Mouse (Mus musculus) neural tube, embryonic 12.5 days (tissue): Measurements from ENCODE around the gene Tex21. TPM values are rescaled to one million over a fixed set of nuclear protein-coding genes. Genes with fewer than 3 reads are reported as not detected.
A peak's percentile ranks its signal among the peaks of the same experiment; 100 is the strongest.

ENCODE experiments used
- ATAC-seq: fragments of 200-750 bp; cut with Nextera tagmentation; 2 replicates; pipeline ENCODE4 v1.8.0; 2017; ENCODE audit warnings: low read depth, mild to moderate bottlenecking, moderate TSS enrichment, moderate library complexity; ENCODE audit not compliant: low FRiP score
- H3K27ac ChIP-seq: fragments of 300-500 bp; sonication (generic); 2 replicates; pipeline ENCODE4 v1.5.1; 2016
- H3K27me3 ChIP-seq: fragments of 300-500 bp; sonication (generic); replicated peaks from 2 replicates; pipeline ENCODE4 v1.6.1; 2016; ENCODE audit warnings: mild to moderate bottlenecking
- H3K36me3 ChIP-seq: fragments of 300-500 bp; sonication (generic); 2 replicates; pipeline ENCODE4 v1.6.1; 2016; ENCODE audit warnings: mild to moderate bottlenecking
- H3K4me1 ChIP-seq: fragments of 300-500 bp; sonication (generic); 2 replicates; pipeline ENCODE4 v1.6.1; 2016
- H3K4me2 ChIP-seq: fragments of 300-500 bp; sonication (generic); replicated peaks from 2 replicates; pipeline ENCODE4 v1.6.1; 2016; ENCODE audit warnings: mild to moderate bottlenecking
- H3K4me3 ChIP-seq: fragments of 300-500 bp; sonication (generic); 2 replicates; pipeline ENCODE4 v1.5.1; 2016
- H3K9ac ChIP-seq: fragments of 300-500 bp; sonication (generic); 2 replicates; pipeline ENCODE4 v1.6.1; 2016; ENCODE audit warnings: mild to moderate bottlenecking
- H3K9me3 ChIP-seq: fragments of 300-500 bp; sonication (generic); 2 replicates; pipeline ENCODE4 v1.6.1; 2016; ENCODE audit warnings: mild to moderate bottlenecking
- WGBS: fragments of 180-500 bp; shearing (Covaris S2); methylation state at CpG from one replicate; pipeline ENCODE4 v1.1.7; 2016; 5-methylcytosine and 5-hydroxymethylcytosine counted together
- polyA plus RNA-seq: library from polyadenylated mRNA; unstranded; fragments of >200 nt; fragmentation: Nextera tagmentation; extraction: Ambion mirVana; gene quantifications from 2 replicates; pipeline ENCODE4 v1.2.1, GENCODE M21; 2016

The Tex21 gene
- polyA plus RNA-seq, 1 experiment from 2014 or later: not detected

GRCm38 (mm10) chr12:76272610-76273524 is 26.3 kb upstream of the Tex21 start:
- ATAC-seq: no peak
- Histone ChIP-seq H3K4me3 (no peak overlapping the region), H3K27ac (no peak overlapping the region), H3K9me3 (no peaks in the 10 kb centered on the region), H3K9ac (no peak overlapping the region), H3K36me3 (0 out of 2 replicates have a peak, but pooled peaks cover 3% of the 10 kb centered on the region), H3K4me2 (no peak overlapping the region), H3K4me1 (no peaks in the 10 kb centered on the region), H3K27me3 (no peaks in the 10 kb centered on the region)
- WGBS: 91% methylated on average over 10 of the region's 10 CpGs

- H3K27ac ChIP-seq: no peak overlapping the region
- no peaks in the 10 kb centered on the region for H3K27me3 ChIP-seq
- no peaks in the 10 kb centered on the region for H3K9me3 ChIP-seq
- WGBS: 90% methylated on average over 6 of the region's 6 CpGs
- no peak overlapping the region for H3K4me3 ChIP-seq
- H3K9ac ChIP-seq: no peak overlapping the region
- no peaks in the 10 kb centered on the region for H3K4me1 ChIP-seq
- H3K36me3 ChIP-seq: 0 out of 2 replicates have a peak, but pooled peaks cover 3% of the 10 kb centered on the region
- ATAC-seq: no peak
- H3K4me2 ChIP-seq: no peak overlapping the region
Observed at GRCm38 (mm10) chr12:76271516-76271915, 25.0 kb upstream of the Tex21 start.

DNA sequence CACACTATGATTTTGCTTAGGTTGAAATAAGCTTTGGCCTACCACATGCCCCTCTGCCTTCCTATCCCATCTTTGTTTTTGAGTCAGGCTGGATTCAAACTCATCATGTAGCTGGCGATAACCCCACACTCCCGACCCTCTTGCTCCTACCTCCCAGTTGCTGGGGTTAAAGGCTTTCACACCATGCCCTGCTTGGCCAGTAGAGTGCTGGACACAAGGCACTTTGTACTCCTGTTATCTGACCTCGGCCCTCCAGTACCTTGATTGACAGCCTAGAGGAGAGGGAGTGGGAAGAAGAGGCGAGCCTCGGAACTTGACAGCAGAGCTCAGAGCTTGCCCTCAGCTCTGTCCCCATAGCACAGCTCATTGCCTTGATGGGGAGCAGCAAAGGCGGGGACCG is 22.6 kb upstream of the Tex21 start:
- Histone ChIP-seq H3K9ac (no peak overlapping the region), H3K27ac (no peak overlapping the region), H3K36me3 (0 out of 2 replicates have a peak, but pooled peaks cover 3% of the 10 kb centered on the region), H3K4me2 (no peak overlapping the region), H3K4me3 (no peak overlapping the region), H3K27me3 (no peaks in the 10 kb centered on the region), H3K9me3 (no peaks in the 10 kb centered on the region), H3K4me1 (no peaks in the 10 kb centered on the region)
- ATAC-seq: no peak
- 80% methylated on average over 7 of the region's 7 CpGs for WGBS

DNA sequence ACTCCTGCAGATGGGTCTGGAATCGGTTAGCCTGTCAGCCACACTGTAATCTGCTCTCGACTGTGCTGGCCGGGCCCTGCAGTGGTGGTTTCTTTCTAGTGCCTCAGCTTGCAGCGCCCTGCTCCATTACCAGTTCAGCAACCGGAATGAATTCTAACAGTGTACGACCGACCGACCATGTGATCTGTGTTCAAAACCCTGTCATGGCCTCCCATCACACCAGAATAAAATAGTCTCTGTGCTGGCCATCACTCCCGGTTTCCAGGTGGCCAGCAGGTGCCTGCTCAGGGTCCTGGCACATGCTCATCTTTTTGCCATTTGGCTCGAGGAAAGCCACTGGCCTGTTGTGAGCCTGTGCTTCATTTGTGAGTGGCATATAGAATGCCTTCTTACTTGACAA is 22.1 kb upstream of the Tex21 start:
- H3K9me3 ChIP-seq: no peaks in the 10 kb centered on the region
- no peak overlapping the region for H3K4me3 ChIP-seq
- H3K27me3 ChIP-seq: no peaks in the 10 kb centered on the region
- no peaks in the 10 kb centered on the region for H3K4me1 ChIP-seq
- ATAC-seq: no peak
- no peak overlapping the region for H3K9ac ChIP-seq
- H3K36me3 ChIP-seq: 0 out of 2 replicates have a peak, but pooled peaks cover 3% of the 10 kb centered on the region
- WGBS: 82% methylated on average over 10 of the region's 10 CpGs
- H3K4me2 ChIP-seq: no peak overlapping the region
- no peak overlapping the region for H3K27ac ChIP-seq

- no peak overlapping the region for H3K27ac ChIP-seq
- no peak overlapping the region for H3K4me3 ChIP-seq
- no peaks in the 10 kb centered on the region for H3K4me1 ChIP-seq
- 83% methylated on average over 9 of the region's 9 CpGs for WGBS
- ATAC-seq: no peak
- H3K4me2 ChIP-seq: no peak overlapping the region
- no peaks in the 10 kb centered on the region for H3K27me3 ChIP-seq
- no peak overlapping the region for H3K9ac ChIP-seq
- H3K9me3 ChIP-seq: no peaks in the 10 kb centered on the region
- 0 out of 2 replicates have a peak, but pooled peaks cover 2% of the 10 kb centered on the region for H3K36me3 ChIP-seq
Observed at GRCm38 (mm10) chr12:76266875-76267274, 20.3 kb upstream of the Tex21 start.

- no peak overlapping the region for H3K27ac ChIP-seq
- no peaks in the 10 kb centered on the region for H3K9me3 ChIP-seq
- H3K4me1 ChIP-seq: no peaks in the 10 kb centered on the region
- no peaks in the 10 kb centered on the region for H3K36me3 ChIP-seq
- no peak overlapping the region for H3K4me3 ChIP-seq
- no peak overlapping the region for H3K9ac ChIP-seq
- H3K27me3 ChIP-seq: no peaks in the 10 kb centered on the region
- no peak for ATAC-seq
- no peak overlapping the region for H3K4me2 ChIP-seq
- WGBS: 85% methylated on average over 6 of the region's 6 CpGs
Observed at GRCm38 (mm10) chr12:76265001-76265400, 18.5 kb upstream of the Tex21 start.

GRCm38 (mm10) chr12:76264325-76264965 is 17.9 kb upstream of the Tex21 start:
- H3K4me3 ChIP-seq: no peak overlapping the region
- no peaks in the 10 kb centered on the region for H3K9me3 ChIP-seq
- no peak overlapping the region for H3K27ac ChIP-seq
- H3K36me3 ChIP-seq: no peaks in the 10 kb centered on the region
- H3K9ac ChIP-seq: no peak overlapping the region
- no peak overlapping the region for H3K4me2 ChIP-seq
- WGBS: 92% methylated on average over 9 of the region's 9 CpGs
- H3K4me1 ChIP-seq: no peaks in the 10 kb centered on the region
- H3K27me3 ChIP-seq: no peaks in the 10 kb centered on the region
- ATAC-seq: no peak

DNA sequence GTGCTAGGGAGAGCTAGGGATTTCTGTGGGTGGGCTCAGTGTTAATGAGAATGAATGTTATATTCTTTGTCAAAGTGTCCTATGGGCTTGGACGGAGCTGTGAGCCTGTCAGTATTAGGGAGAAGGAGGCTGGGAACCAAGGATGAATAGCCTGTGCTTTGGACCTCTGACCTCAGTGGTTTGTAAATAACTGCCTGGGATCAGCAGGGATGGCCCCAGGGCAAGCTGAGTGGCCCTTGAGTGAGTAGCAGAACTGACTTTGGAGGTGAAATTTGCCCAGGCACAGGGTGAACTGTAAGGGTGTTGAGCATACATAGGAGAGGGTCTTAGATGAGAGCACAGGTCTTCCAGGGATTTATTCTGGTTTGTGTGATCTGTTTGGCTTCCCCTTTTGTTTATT is 17.3 kb upstream of the Tex21 start:
- Histone ChIP-seq H3K4me1 (no peaks in the 10 kb centered on the region), H3K4me3 (no peak overlapping the region), H3K4me2 (no peak overlapping the region), H3K27ac (no peak overlapping the region), H3K9me3 (no peaks in the 10 kb centered on the region), H3K27me3 (no peaks in the 10 kb centered on the region), H3K36me3 (no peaks in the 10 kb centered on the region), H3K9ac (no peak overlapping the region)
- ATAC-seq: no peak
- WGBS: 43% methylated on average over 1 of the region's 1 CpGs

DNA sequence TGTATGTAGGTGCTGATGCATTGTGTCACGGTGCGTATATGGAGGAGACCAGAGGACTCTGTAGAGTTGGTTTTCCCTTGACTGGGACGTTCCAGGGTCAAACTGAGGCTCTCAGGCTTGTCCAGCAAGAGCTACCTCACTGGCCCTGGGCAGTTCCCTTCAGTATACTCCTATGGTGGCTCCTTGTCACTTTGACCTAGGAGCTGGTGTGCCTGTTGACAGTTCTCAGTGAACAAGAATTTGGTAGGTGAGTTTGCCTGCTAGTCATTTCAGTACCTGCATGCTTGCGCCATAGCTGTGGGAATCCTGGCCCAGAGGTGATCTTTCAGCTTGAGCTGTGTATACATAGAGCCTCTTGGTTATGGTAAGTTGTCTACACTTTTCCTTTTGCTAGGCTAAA is 16.4 kb upstream of the Tex21 start:
- H3K9me3 ChIP-seq: no peaks in the 10 kb centered on the region
- no peaks in the 10 kb centered on the region for H3K4me1 ChIP-seq
- WGBS: 97% methylated on average over 4 of the region's 4 CpGs
- no peak overlapping the region for H3K4me3 ChIP-seq
- H3K27me3 ChIP-seq: no peaks in the 10 kb centered on the region
- H3K27ac ChIP-seq: no peak overlapping the region
- no peaks in the 10 kb centered on the region for H3K36me3 ChIP-seq
- H3K9ac ChIP-seq: no peak overlapping the region
- no peak for ATAC-seq
- no peak overlapping the region for H3K4me2 ChIP-seq

- ATAC-seq: no peak
- 93% methylated on average over 4 of the region's 4 CpGs for WGBS
- H3K9me3 ChIP-seq: no peaks in the 10 kb centered on the region
- no peaks in the 10 kb centered on the region for H3K4me1 ChIP-seq
- H3K27ac ChIP-seq: no peak overlapping the region
- no peak overlapping the region for H3K4me2 ChIP-seq
- H3K9ac ChIP-seq: no peak overlapping the region
- H3K4me3 ChIP-seq: no peak overlapping the region
- H3K36me3 ChIP-seq: no peaks in the 10 kb centered on the region
- no peaks in the 10 kb centered on the region for H3K27me3 ChIP-seq
Observed at GRCm38 (mm10) chr12:76261556-76261955, 15.0 kb upstream of the Tex21 start.

DNA sequence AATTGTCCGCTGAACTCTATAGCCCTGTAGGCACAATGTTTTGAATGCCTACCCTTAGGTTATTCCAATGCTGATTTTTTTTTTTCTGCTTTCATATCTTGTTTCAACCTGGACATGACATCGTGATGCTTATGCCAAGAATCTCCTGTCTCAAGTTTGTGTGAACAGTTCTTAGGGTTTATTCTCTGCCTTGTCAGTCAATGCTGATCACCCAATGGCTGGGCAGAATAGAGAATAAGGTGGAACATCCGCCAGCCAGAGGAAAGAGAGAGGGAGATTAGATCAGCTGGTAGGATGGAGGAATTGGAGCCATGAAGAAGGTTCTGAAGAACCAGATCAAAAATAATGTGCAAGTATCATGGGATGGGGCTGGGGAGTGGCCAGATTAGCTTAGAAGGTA is 14.1 kb upstream of the Tex21 start:
- H3K4me1 ChIP-seq: peaks cover 9% of the 10 kb centered on the region; the same call in 1 of the 2 replicates
- ATAC-seq: no peak
- 93% methylated on average over 3 of the region's 3 CpGs for whole genome bisulfite sequencing

GRCm38 (mm10) chr12:76256114-76256843 is 9.7 kb upstream of the Tex21 start:
- peak overlapping the region; percentile 93 for H3K4me2 ChIP-seq
- H3K9me3 ChIP-seq: no peaks in the 10 kb centered on the region
- no peaks in the 10 kb centered on the region for H3K36me3 ChIP-seq
- H3K27me3 ChIP-seq: 0 out of 2 replicates have a peak, but pooled peaks cover 4% of the 10 kb centered on the region
- peak overlapping the region; percentile 67 for H3K9ac ChIP-seq
- ATAC-seq: no peak
- H3K4me1 ChIP-seq: peaks cover 11% of the 10 kb centered on the region; the same call in 1 of the 2 replicates
- no peak overlapping the region for H3K27ac ChIP-seq
- peak overlapping the region; percentile 53 for H3K4me3 ChIP-seq
- WGBS: 5% methylated on average over 17 of the region's 17 CpGs

More for the DNA sequence above, 14.1 kb upstream of the Tex21 start:
- Histone ChIP-seq H3K36me3 (no peaks in the 10 kb centered on the region), H3K27me3 (0 out of 2 replicates have a peak, but pooled peaks cover 4% of the 10 kb centered on the region), H3K9me3 (no peaks in the 10 kb centered on the region), H3K4me3 (no peak overlapping the region), H3K27ac (no peak overlapping the region), H3K9ac (no peak overlapping the region), H3K4me2 (no peak overlapping the region)
